In the genomic region with DNA sequence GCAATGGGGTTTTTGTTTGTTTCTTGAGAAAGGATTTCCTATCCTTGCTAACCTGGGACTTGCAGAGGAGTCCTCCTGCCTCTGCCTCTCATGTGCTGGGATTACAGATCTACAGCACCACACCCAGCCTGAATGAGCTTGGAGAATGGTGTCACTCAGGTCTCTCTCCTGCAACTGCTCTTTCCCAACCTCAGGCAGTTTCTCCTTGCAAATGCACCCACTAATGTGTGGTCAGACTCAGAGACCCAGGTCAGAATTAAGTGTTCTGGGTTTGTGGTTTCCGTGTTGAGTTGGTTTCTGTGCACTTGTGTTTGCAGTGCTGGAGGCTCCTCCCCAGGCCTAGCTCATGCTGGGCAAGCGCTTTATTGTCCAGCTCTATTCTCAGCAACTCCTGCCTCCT, we compare ENCODE assay signal across 16 mouse cellular contexts.
"Had no signal": no experiment of that assay in that cellular context is flagged by ENCODE, and none has a peak within 500 bp of the region (broad histone marks: within the 10 kb centered on the region; RNA-seq: fewer than 3 reads in every experiment).

No protein-coding gene starts in this region.

- H3K27ac ChIP-seq: kidney, embryonic 15.5 days; left cerebral cortex, adult 2 months; liver, embryonic 14.5 days; lung, embryonic 15.5 days had no signal

- H3K36me3 ChIP-seq: kidney, embryonic 15.5 days; lung, embryonic 15.5 days had no signal

- H3K27me3 ChIP-seq: kidney, embryonic 15.5 days; lung, embryonic 15.5 days had no signal

- H3K4me3 ChIP-seq: kidney, embryonic 15.5 days; left cerebral cortex, adult 2 months; lung, embryonic 15.5 days had no signal

- H3K9ac ChIP-seq: kidney, embryonic 15.5 days; liver, embryonic 14.5 days; lung, embryonic 15.5 days had no signal

- H3K9me3 ChIP-seq: kidney, embryonic 15.5 days; lung, embryonic 15.5 days had no signal

- DNase-seq: kidney, adult 11 months; kidney, adult 8-10 months; kidney, postnatal 10 days; kidney, postnatal 36 days; layer of hippocampus, postnatal 36 days; lung, adult 18-20 months; lung, postnatal 10 days; lung, postnatal 36 days; midbrain, embryonic 14.5 days; thymus, adult 2 months; thymus, postnatal 14 days had no signal

- H3K4me2 ChIP-seq: kidney, embryonic 15.5 days; lung, embryonic 15.5 days; midbrain, embryonic 11.5 days had no signal
